Mouse (Mus musculus): ENCODE data around the gene Bhlha15. TPM values are rescaled to one million over a fixed set of nuclear protein-coding genes. Genes with fewer than 3 reads are reported as not detected.
A peak's percentile ranks its signal among the peaks of the same experiment; 100 is the strongest.

The Bhlha15 gene
- polyA plus RNA-seq, 1 experiment, result 3.1 TPM

DNA sequence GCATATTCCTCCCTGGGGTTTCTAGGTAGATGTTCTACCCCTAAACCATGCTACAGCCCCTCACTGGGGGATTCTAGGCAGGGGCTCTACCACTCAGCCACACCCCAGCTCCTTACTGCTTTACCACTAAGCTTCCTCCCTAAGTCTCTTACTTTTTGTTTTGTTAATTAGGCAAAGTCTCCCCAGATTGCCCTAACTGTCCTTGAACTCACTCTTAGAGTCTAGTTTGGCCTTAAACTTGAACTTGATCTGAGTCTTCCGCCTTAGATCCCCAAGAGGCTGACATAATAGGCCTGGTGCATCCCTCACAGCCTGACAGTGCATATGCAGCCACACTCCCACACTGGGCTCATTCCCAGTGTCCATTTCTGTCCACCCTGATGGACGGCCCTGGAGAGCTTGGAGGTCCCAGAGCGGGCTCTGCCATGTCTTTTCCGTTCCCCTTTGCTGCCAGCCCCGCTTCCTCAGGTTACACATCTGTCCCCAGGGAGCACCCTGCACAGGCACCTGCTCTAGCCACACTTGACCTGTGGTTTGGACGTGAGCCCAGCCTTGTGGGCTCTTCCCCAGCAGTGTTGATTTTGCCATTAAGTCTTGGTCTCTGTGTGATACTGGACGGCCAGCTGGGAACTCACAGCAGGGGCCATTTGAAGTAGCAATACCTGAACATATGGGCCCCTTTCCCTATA lies 6.3 kb upstream of the Bhlha15 start:
- H3K27ac ChIP-seq (ENCODE audit: insufficient read depth, low read length), result peak overlapping the region; percentile 2; the same call in 1 of the 2 replicates
- TF ChIP-seq EP300 (IDR thresholded peaks at IDR 0.05; ENCODE audit: insufficient read depth, low read depth, low read length), result no peak
- TF ChIP-seq POLR2A (IDR thresholded peaks at IDR 0.05; ENCODE audit: insufficient read depth, low read length), result no peak
- no peak for TF ChIP-seq CTCF (IDR thresholded peaks at IDR 0.05; ENCODE audit: low read depth, low read length)
- H3K36me3 ChIP-seq (ENCODE audit: control insufficient read depth, insufficient read depth, low read length, poor library complexity, severe bottlenecking), result peaks cover 17% of the 10 kb centered on the region
- no peaks in the 10 kb centered on the region for H3K27me3 ChIP-seq (ENCODE audit: control insufficient read depth, insufficient read depth, low read length, poor library complexity, severe bottlenecking)
- peaks cover 4% of the 10 kb centered on the region for H3K4me1 ChIP-seq (ENCODE audit: control insufficient read depth, insufficient read depth, low read length)
- no peaks in the 10 kb centered on the region for H3K9me3 ChIP-seq (replicated peaks; ENCODE audit: control insufficient read depth, insufficient read depth, low read length, poor library complexity, severe bottlenecking)
- no peak overlapping the region for H3K9ac ChIP-seq (ENCODE audit: low read depth, poor library complexity, severe bottlenecking)
- H3K4me3 ChIP-seq (ENCODE audit: low read depth, low read length), result no peak overlapping the region

DNA sequence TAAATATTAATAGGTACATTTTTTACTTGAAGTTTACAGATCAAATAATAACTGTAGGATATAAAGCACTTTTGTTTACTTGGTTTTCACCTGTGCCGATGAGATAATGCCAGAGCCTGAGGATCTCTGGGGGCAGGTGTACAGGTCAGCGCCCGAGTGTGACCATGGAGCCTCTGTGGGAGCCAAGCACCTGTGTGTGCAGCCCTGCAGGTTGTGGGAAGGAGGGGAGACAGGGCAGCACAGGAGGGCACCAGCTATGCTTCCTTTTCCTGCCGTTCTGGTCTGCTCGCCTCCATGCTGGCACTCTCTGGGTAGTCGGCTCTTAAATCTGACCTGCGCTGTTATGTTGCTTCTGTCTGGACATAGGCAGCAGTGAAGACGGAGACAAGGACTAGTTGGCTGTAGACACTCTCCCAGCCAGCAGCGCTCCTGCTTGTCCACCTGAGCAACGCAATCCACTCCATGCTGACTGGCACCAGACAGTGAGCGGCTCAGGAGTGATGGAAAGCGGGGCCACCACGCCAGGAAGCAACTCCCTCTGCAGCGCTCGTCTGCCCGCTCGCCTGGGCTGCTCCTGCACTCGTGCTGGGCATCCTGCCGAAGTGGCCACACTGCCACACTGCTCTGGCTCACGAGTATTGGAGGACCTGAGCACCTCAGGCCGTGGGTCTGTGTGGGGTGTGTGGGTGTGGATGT lies 5.6 kb upstream of the Bhlha15 start:
- TF ChIP-seq EP300 (IDR thresholded peaks at IDR 0.05; ENCODE audit: insufficient read depth, low read depth, low read length) (no peak), CTCF (IDR thresholded peaks at IDR 0.05; ENCODE audit: low read depth, low read length) (no peak), POLR2A (IDR thresholded peaks at IDR 0.05; ENCODE audit: insufficient read depth, low read length) (no peak)
- Histone ChIP-seq H3K4me1 (ENCODE audit: control insufficient read depth, insufficient read depth, low read length) (peaks cover 6% of the 10 kb centered on the region), H3K27ac (ENCODE audit: insufficient read depth, low read length) (no peak overlapping the region), H3K9ac (ENCODE audit: low read depth, poor library complexity, severe bottlenecking) (no peak overlapping the region), H3K36me3 (ENCODE audit: control insufficient read depth, insufficient read depth, low read length, poor library complexity, severe bottlenecking) (peaks cover 17% of the 10 kb centered on the region), H3K27me3 (ENCODE audit: control insufficient read depth, insufficient read depth, low read length, poor library complexity, severe bottlenecking) (no peaks in the 10 kb centered on the region), H3K4me3 (ENCODE audit: low read depth, low read length) (no peak overlapping the region), H3K9me3 (replicated peaks; ENCODE audit: control insufficient read depth, insufficient read depth, low read length, poor library complexity, severe bottlenecking) (no peaks in the 10 kb centered on the region)

DNA sequence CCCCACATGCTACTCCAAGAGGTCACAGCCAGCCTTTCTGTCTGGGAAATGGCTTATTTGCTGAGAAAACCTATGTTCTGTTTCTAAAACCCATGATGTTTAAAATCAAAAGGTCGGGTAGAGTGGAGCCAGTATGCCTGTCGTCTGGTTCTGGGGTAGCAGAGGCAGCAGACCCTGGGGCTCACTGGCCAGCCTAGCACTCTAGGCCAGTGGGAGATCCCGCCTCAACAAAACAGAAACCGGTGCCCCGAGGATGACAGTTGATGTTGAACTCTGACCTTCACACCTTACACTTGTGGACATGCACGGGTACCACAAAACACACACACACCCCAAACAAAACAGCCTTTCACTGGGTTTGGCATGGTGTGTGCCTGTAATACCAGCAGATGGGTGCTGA lies 1.7 kb upstream of the Bhlha15 start:
- Histone ChIP-seq H3K9ac (ENCODE audit: low read depth, poor library complexity, severe bottlenecking) (no peak overlapping the region), H3K36me3 (ENCODE audit: control insufficient read depth, insufficient read depth, low read length, poor library complexity, severe bottlenecking) (peaks cover 17% of the 10 kb centered on the region), H3K4me3 (ENCODE audit: low read depth, low read length) (no peak overlapping the region), H3K4me1 (ENCODE audit: control insufficient read depth, insufficient read depth, low read length) (peaks cover 8% of the 10 kb centered on the region), H3K27me3 (ENCODE audit: control insufficient read depth, insufficient read depth, low read length, poor library complexity, severe bottlenecking) (no peaks in the 10 kb centered on the region), H3K9me3 (replicated peaks; ENCODE audit: control insufficient read depth, insufficient read depth, low read length, poor library complexity, severe bottlenecking) (no peaks in the 10 kb centered on the region), H3K27ac (ENCODE audit: insufficient read depth, low read length) (no peak overlapping the region)
- TF ChIP-seq POLR2A (IDR thresholded peaks at IDR 0.05; ENCODE audit: insufficient read depth, low read length) (no peak), CTCF (IDR thresholded peaks at IDR 0.05; ENCODE audit: low read depth, low read length) (no peak), EP300 (IDR thresholded peaks at IDR 0.05; ENCODE audit: insufficient read depth, low read depth, low read length) (no peak)

DNA sequence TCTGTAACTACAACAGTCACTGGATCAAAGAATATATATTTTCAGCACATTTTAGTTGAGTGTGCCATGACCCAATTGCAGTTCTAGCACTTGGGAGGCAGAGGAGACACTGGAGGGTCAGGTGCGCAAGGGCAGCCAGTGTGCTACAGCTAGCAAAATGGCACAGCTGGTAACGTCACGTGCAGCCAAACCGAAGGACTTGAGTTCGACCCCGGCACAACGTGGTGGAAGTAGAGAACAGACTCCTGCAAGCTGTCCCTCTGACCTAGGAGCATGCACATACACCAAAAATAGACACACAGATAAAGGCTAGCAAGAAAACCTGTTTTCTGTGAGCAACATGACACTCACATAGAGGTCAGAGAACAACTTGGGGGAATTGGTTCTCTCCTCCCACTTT lies 759 bp upstream of the Bhlha15 start:
- H3K9ac ChIP-seq (ENCODE audit: low read depth, poor library complexity, severe bottlenecking), result no peak overlapping the region
- no peaks in the 10 kb centered on the region for H3K27me3 ChIP-seq (ENCODE audit: control insufficient read depth, insufficient read depth, low read length, poor library complexity, severe bottlenecking)
- H3K36me3 ChIP-seq (ENCODE audit: control insufficient read depth, insufficient read depth, low read length, poor library complexity, severe bottlenecking), result peaks cover 17% of the 10 kb centered on the region
- H3K4me1 ChIP-seq (ENCODE audit: control insufficient read depth, insufficient read depth, low read length), result peaks cover 4% of the 10 kb centered on the region
- TF ChIP-seq CTCF (IDR thresholded peaks at IDR 0.05; ENCODE audit: low read depth, low read length) (no peak), EP300 (IDR thresholded peaks at IDR 0.05; ENCODE audit: insufficient read depth, low read depth, low read length) (no peak), POLR2A (IDR thresholded peaks at IDR 0.05; ENCODE audit: insufficient read depth, low read length) (no peak)
- no peak overlapping the region for H3K27ac ChIP-seq (ENCODE audit: insufficient read depth, low read length)
- H3K4me3 ChIP-seq (ENCODE audit: low read depth, low read length), result no peak overlapping the region
- H3K9me3 ChIP-seq (replicated peaks; ENCODE audit: control insufficient read depth, insufficient read depth, low read length, poor library complexity, severe bottlenecking), result no peaks in the 10 kb centered on the region

DNA sequence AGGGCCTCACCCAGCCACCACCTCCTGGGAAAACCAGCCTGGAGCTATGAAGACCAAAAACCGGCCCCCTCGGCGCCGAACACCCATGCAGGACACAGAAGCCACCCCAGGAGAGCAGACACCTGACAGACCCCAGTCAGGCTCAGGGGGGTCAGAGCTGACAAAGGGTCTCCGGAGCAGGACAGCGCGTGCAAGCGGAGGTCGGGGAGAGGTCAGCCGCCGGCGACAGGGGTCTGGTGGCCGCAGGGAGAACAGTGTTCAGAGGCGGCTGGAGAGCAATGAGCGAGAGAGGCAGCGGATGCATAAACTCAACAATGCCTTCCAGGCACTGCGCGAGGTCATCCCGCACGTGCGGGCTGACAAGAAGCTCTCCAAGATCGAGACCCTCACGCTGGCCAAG lies 940 bp downstream of the Bhlha15 start:
- Histone ChIP-seq H3K4me1 (ENCODE audit: control insufficient read depth, insufficient read depth, low read length) (peaks cover 4% of the 10 kb centered on the region), H3K9ac (ENCODE audit: low read depth, poor library complexity, severe bottlenecking) (no peak overlapping the region), H3K27me3 (ENCODE audit: control insufficient read depth, insufficient read depth, low read length, poor library complexity, severe bottlenecking) (no peaks in the 10 kb centered on the region), H3K36me3 (ENCODE audit: control insufficient read depth, insufficient read depth, low read length, poor library complexity, severe bottlenecking) (peaks cover 2% of the 10 kb centered on the region), H3K9me3 (replicated peaks; ENCODE audit: control insufficient read depth, insufficient read depth, low read length, poor library complexity, severe bottlenecking) (no peaks in the 10 kb centered on the region), H3K27ac (ENCODE audit: insufficient read depth, low read length) (no peak overlapping the region), H3K4me3 (ENCODE audit: low read depth, low read length) (peak overlapping the region; percentile 27)
- TF ChIP-seq CTCF (IDR thresholded peaks at IDR 0.05; ENCODE audit: low read depth, low read length) (no peak), POLR2A (IDR thresholded peaks at IDR 0.05; ENCODE audit: insufficient read depth, low read length) (no peak), EP300 (IDR thresholded peaks at IDR 0.05; ENCODE audit: insufficient read depth, low read depth, low read length) (no peak)

DNA sequence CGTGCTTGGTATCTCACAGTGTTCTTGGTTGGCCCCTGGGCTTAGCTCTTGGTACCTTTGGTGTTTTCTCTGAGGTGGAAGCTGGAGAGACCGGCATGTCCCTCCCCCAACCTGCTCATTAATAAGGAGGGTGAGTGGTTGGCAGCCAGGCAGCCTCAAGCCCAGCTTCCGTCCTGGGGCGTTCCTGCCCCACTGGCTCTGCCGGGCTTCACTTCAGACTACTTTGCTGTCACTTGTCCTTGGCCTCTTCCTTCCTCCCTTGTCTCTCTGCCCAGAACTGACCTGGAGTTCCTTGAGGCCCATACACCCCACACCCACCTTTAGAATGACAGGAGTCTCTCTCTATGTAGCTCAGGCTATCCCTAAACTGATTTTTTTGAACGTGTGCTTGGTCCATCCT lies 2.6 kb downstream of the Bhlha15 start:
- no peak for TF ChIP-seq CTCF (IDR thresholded peaks at IDR 0.05; ENCODE audit: low read depth, low read length)
- TF ChIP-seq POLR2A (IDR thresholded peaks at IDR 0.05; ENCODE audit: insufficient read depth, low read length), result no peak
- no peak for TF ChIP-seq EP300 (IDR thresholded peaks at IDR 0.05; ENCODE audit: insufficient read depth, low read depth, low read length)
- H3K9me3 ChIP-seq (replicated peaks; ENCODE audit: control insufficient read depth, insufficient read depth, low read length, poor library complexity, severe bottlenecking), result no peaks in the 10 kb centered on the region
- no peaks in the 10 kb centered on the region for H3K36me3 ChIP-seq (ENCODE audit: control insufficient read depth, insufficient read depth, low read length, poor library complexity, severe bottlenecking)
- no peak overlapping the region for H3K9ac ChIP-seq (ENCODE audit: low read depth, poor library complexity, severe bottlenecking)
- H3K27me3 ChIP-seq (ENCODE audit: control insufficient read depth, insufficient read depth, low read length, poor library complexity, severe bottlenecking), result no peaks in the 10 kb centered on the region
- H3K4me3 ChIP-seq (ENCODE audit: low read depth, low read length), result no peak overlapping the region
- H3K4me1 ChIP-seq (ENCODE audit: control insufficient read depth, insufficient read depth, low read length), result peaks cover 4% of the 10 kb centered on the region
- H3K27ac ChIP-seq (ENCODE audit: insufficient read depth, low read length), result no peak overlapping the region

Measured in ES-Bruce4 (cell line).